Mouse (Mus musculus) cerebellum, postnatal 25 days (tissue): ENCODE measurements around the gene Il16.

ENCODE experiments used
- DNase-seq, 2 experiments: peaks; one replicate each; pipeline ENCODE4 v3.0.0; 2021; ENCODE audit warnings: mixed read lengths in 2 of 2

The Il16 gene

GRCm38 (mm10) chr7:83678506-83678905 is 67.0 kb downstream of the Il16 start:
- DNase-seq, result peak in 1 of 2 experiments; percentile 5

GRCm38 (mm10) chr7:83677296-83677695 is 68.2 kb downstream of the Il16 start:
- DNase-seq, result peak in 1 of 2 experiments; percentile 0

GRCm38 (mm10) chr7:83675545-83676254 is 69.8 kb downstream of the Il16 start:
- peak in 1 of 2 experiments; percentile 47 for DNase-seq

DNA sequence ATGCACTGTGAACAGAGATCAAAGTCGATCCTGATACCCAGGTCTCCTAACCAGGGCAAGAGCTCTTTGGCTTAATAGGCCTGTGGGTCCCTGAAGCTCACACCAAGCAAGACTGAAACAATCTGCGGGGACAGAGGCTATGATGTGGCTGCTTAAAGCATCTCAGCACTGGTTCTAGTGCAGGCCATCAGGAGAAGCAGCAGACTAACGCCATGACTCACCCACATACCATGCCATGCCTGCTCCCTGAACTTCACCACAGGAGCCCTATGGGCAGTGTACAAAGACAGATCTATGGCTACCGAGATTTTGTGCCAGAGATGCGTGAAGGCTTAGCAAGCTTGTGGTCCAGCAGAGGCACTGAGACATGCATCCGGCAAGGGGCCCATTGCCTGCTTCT is 74.0 kb downstream of the Il16 start:
- no peak for DNase-seq

DNA sequence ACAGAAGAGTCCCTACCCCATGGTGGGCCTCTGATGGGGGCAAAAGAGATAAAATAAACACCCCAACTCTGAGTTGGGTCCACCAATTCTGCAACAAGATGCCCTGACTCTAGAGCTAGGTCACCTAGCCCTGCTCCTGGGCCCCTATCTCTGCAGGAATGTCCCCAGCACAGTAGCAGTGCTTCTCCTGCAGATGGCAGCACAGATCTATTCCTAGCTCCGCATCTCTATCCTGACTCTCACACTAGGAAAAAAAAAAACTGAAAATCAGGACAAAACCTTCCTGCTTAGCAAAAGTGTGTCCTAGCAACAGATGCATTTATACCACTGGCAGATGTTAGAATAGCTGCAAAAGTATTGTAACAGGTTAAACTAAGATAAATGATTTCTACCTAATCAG is 76.8 kb downstream of the Il16 start:
- peak; percentile 63 to 76 for DNase-seq

DNA sequence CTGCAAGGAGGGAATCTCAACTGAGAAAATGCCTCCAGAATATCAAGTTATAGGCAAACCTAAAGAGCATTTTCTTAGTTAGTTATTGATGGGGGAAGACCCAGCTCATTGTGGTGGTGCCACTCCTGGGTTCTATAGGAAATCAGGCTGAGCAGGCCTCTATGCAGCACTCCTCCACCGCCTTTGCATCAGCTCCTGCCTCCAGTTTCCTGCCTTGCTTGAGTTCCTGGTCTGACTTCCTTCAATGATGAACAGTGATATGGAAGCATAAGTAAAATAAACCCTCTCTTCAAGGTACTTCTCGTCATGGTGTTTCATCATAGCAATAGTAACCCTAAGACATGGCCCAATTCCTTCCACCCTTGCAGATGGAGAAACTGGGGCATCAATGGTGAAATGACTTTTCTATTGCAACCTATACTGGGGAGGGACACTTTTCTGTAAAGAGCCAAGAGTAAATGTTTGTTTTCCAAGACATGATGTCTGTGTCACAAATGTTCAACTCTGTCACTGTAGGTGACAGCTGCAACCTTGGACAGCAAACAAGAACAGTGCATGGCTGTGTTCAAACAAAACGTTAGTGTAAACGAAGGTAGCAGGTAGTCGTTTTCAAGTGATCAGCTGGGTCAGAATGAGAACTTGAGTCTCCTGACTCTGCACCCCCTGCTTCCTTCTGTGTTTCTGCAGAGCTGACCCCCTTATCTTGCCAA is 77.4 kb downstream of the Il16 start:
- peak in 1 of 2 experiments; percentile 3 for DNase-seq

DNA sequence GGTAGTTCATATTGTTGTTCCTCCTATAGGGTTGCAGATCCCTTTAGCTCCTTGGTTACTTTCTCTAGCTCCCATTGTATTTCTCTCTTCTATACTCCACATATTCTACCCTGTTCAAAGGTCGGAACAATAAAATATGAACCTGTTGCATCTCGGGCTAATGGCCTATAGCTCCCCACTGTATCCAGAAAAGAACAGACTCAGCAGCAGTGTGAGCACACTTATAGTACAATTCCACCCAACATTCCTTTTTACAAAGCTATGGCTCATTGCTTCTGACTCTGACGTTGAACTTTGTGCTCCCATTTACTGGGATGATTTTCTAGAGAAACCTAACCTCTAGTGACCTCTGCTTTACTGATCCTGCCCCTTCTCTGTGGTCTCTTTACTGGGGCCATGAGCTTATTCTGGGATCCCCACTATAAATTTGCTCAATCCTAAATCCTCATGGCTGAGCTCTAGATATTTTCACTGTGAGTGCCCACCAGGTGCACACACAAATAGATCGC is 79.4 kb downstream of the Il16 start:
- DNase-seq, result no peak

GRCm38 (mm10) chr7:83662711-83663375 is 82.7 kb downstream of the Il16 start:
- DNase-seq, result peak; percentile 61 to 62

DNA sequence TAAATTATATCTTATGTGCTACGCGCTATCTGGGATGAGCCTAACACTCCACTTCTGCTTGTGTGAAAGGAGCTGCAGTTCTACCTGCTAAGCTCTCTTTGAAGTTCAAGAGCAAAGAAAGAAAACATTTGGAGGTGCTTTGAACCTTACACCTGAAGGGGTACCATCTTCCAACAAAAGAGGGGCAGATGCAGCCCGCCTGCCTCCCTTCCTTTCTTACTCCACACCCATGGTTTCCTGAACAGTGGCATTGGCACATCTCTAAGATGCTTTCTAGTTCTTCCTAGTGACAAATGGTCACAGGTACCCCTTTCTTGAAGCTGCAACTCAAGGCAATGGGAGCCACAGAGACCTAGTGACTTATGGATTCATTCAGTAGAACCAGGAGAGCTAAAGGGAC is 83.8 kb downstream of the Il16 start:
- no peak for DNase-seq

DNA sequence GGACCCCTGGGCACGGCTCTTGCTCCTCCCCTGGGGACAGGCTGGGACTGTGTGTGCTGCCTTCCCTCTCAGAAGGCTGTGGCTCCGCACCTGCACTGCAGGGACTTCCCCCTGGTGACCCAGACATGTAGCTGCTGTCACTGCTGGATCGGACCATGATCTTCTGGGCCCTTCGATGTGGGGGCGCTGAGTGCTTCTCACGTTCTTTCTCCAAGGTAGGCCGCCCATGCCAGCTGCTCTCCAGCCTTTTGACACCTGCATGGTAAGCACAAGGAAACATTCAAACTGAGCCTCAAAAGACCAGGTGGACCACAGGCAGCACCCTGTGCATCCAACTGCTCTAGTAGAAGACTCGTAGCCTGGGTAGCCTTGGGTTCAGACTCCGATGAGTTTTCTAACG is 84.5 kb downstream of the Il16 start:
- peak in 1 of 2 experiments; percentile 19 for DNase-seq

DNA sequence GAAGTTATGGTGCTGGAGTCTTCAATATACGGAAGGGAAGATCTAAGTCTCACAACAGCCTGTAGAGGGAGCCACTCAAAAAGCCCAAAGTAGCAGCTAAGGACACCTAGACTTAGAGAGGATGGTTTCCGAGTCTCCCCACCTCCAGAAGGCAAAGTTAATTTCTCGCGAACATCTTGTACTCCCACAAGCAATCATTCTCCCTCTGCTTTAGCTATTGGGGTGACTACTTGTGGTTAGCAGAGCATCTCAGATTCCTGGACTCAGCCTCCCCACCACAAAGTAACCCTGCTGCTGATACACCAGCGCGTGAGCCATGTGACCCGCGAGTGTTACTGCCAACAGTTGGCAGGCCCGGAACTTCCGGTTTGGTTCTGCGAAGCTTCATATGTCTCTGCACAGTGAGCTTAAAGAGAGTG is 85.2 kb downstream of the Il16 start:
- peak in 1 of 2 experiments; percentile 51 for DNase-seq

GRCm38 (mm10) chr7:83659159-83660065 is 86.1 kb downstream of the Il16 start:
- peak; percentile 70 to 80 for DNase-seq

DNA sequence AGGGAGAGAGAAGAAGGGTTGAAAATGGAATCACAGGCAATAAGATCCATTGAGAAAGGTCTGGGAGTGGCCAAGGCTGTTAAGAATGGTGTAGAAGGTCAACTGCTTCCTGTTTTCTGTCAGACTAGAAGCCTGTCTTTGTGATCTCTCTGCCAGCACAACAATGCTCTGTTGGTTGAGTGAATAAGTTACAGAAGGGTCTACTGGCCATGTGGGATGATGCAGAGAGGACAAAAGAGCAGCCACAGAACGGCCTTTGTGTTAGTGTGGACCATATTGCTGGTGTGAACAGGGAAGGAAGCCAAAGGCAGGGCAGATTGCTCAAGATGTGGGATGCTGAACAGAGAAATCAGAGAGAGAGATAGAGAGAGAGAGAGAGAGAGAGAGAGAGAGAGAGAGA is 86.8 kb downstream of the Il16 start:
- DNase-seq, result no peak

DNA sequence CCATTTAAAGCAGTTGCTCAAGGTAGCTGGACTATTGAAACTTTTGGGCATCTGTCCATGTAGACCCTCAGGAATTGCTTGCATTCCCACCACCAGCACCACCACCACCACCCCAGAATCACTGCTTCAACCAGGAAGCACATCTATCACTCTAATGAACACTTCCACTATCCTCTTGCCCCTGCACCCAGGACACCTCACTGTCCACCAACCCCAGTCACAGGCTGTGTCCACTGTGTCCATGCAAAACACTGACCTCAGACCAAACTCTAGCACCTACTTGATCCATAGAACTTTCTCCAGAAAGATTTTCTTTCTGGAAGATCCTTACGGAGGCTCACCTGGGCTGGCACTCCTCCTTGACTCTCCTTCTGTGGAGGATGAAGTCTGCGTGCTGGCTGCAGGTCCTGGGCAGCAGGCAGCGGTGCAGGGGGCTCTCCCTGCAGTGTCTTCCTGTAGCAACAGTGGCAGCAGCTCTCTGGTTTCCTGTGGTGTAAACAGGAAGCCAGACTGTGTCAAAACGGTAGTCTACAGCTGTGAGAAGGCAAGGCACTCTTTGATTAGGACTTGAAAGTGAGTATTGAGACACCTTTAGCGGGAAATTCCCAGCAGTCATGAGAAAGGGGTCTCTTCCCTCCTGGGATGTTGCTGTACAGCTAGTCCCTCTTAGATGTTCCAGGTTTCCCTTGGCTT is 90.4 kb downstream of the Il16 start:
- DNase-seq, result no peak

DNA sequence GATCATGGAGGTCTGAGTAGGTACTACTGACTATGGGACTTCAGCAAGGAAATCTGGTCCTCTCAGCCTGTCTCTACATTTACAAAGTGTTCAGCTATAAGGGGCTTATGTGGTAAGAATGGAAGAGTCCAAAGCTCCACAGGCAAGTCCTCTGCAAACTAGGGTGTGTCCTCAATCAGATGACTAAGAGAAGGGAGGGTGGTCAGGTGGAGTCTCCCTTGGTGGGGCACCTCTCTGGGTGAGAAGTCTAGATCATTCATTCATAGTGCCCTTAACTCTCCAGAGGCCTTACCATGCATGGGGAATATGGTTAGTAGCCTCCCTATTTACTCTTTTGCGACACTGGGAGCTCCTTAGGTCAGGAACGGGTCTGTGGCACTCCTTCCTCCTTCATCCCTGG is 91.3 kb downstream of the Il16 start:
- DNase-seq, result no peak

GRCm38 (mm10) chr7:83653605-83654051 is 91.9 kb downstream of the Il16 start:
- no peak for DNase-seq

GRCm38 (mm10) chr7:83652498-83652897 is 93.0 kb downstream of the Il16 start:
- DNase-seq, result no peak

GRCm38 (mm10) chr7:83650638-83651037 is 94.9 kb downstream of the Il16 start:
- no peak for DNase-seq

DNA sequence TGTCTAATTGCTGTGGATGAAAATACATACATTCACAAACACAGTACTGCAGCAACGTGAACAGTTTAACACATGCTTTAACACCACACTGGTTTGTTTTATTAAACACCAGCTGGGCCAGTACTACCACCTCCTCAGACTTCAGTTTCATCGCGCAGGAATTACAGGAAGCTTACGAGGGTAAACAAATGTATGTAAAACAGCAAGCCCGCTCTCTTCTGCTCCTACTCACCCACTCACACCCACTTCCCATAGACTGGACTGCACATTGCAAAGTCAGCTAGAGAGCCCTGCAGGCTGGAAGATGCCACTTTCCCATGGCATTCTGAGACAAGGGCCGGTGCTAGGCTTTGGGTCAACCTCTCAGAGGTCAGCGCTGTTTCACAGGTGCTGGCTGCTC is 96.7 kb downstream of the Il16 start:
- DNase-seq, result peak; percentile 4 to 15

- DNase-seq, result no peak
Measured at GRCm38 (mm10) chr7:83645476-83645875, 100.0 kb downstream of the Il16 start.

GRCm38 (mm10) chr7:83644761-83645160 is 100.8 kb downstream of the Il16 start:
- DNase-seq, result peak in 1 of 2 experiments; percentile 41

DNA sequence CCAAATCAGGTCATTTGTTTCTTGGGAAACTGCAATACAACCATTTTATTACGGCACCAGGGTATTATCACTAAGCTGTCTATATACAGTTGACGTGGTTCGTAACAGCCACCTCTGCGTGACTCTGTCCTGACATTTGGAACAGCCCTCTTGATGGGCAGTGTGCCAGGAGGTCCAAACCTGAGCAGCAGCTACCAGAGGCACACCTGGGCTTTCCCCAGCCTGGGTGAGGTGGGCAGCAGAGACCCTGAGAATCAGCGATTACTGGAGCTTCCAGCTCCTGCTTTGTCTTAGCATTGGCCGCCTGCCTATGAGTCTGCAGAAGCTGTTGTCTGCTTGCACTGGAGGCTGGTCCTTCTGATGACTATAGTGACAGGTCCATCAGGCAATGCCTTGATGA is 101.9 kb downstream of the Il16 start:
- DNase-seq, result peak in 1 of 2 experiments; percentile 55
